Mouse (Mus musculus) regulatory T cell (primary cell): ENCODE measurements around the gene Eif2b3.

Experiments used
- in situ Hi-C: fragments of 300-600 bp; cut with MboI, MseI; formaldehyde crosslinking; loops from one replicate; pipeline ENCODE4 v1.15.1; 2025; ENCODE audit warnings: high pct_unique_total_duplicates

Gene Eif2b3

GRCm38 (mm10) chr4:117019206-117020134 is at the start of gene Eif2b3:
TSS of gene Eif2b3 (plus strand) at chr4:117019402.
- in situ Hi-C loops, result no loop called here

GRCm38 (mm10) chr4:116976503-116976902 is 42.7 kb upstream of the Eif2b3 start:
- in situ Hi-C loops, result no loop called here

DNA sequence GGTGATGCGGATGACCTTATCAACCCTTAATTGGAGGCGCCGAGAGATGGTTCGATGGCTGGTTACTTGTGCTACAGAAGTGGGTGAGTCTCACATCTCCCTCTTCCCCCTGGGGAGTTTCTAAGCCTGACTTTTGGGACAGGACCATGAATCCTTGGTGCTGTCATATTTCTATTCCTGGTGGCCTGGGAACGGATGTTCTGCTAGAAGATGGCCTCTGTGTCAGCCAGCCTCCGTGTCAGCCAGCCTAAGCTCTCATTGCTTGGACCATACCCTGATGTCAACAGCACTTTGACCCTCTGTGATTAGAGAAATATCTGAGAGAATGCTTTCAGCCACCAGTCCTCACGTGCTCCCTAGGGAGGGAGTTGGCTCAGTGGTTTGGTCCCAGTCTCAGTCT is 33.5 kb upstream of the Eif2b3 start:
- in situ Hi-C loops, result loop anchor here (5.0 kb wide), 1 partner anchor 98 kb away; no protein-coding TSS in a partner anchor

DNA sequence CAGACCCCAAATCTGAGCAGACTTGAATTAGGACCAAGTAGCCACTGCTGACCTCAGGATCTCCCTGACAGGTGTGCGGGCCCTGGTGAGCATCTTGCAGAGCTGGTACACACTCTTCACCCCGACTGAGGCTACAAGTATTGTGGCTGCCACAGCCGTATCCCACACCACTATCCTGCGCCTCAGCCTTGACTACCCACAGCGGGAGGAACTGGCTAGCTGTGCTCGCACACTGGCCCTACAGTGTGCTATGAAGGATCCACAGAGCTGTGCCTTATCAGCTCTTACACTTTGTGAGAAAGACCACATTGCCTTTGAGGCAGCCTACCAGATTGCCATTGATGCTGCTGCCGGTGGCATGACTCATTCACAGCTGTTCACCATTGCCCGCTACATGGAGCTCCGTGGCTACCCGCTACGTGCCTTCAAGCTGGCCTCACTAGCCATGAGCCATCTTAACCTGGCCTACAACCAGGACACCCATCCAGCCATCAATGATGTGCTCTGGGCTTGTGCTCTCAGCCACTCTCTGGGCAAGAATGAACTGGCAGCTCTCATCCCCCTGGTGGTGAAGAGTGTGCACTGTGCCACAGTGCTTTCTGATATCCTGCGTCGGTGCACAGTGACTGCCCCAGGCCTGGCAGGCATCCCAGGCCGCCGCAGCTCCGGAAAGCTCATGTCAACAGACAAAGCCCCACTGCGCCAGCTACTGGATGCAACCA is 32.6 kb upstream of the Eif2b3 start:
- in situ Hi-C loops, result loop anchor here (5.0 kb wide), 1 partner anchor 99 kb away; no protein-coding TSS in a partner anchor

GRCm38 (mm10) chr4:116987122-116987456 is 32.1 kb upstream of the Eif2b3 start:
- in situ Hi-C loops, result loop anchor here (5.0 kb wide), 1 partner anchor 100 kb away; no protein-coding TSS in a partner anchor

DNA sequence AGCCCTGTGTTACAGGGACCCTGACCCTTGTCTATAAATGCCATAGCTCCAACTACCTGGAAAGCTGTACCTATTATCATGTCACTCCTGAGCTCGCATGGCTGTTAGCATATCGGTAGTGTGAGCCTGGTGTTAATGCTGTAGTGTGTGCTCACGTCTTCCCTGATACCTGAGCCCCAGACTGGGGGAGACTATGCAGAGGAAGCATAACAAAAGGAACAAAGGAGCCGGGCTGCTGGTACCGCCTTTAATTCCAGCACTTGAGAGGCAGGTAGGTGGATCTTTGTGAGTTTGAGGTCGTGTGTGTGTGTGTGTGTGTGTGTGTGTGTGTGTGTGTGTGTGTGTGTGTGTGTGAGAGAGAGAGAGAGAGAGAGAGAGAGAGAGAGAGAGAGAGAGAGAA is 29.5 kb upstream of the Eif2b3 start:
- in situ Hi-C loops, result loop anchor here (5.0 kb wide), 2 partner anchors 102 to 167 kb away; partner anchors contain the start of gene Hpdl

- in situ Hi-C loops, result loop anchor here (5.0 kb wide), 1 partner anchor 169 kb away; the partner anchor contains the start of gene Hpdl
Measured at GRCm38 (mm10) chr4:116991366-116991765, 27.8 kb upstream of the Eif2b3 start.

DNA sequence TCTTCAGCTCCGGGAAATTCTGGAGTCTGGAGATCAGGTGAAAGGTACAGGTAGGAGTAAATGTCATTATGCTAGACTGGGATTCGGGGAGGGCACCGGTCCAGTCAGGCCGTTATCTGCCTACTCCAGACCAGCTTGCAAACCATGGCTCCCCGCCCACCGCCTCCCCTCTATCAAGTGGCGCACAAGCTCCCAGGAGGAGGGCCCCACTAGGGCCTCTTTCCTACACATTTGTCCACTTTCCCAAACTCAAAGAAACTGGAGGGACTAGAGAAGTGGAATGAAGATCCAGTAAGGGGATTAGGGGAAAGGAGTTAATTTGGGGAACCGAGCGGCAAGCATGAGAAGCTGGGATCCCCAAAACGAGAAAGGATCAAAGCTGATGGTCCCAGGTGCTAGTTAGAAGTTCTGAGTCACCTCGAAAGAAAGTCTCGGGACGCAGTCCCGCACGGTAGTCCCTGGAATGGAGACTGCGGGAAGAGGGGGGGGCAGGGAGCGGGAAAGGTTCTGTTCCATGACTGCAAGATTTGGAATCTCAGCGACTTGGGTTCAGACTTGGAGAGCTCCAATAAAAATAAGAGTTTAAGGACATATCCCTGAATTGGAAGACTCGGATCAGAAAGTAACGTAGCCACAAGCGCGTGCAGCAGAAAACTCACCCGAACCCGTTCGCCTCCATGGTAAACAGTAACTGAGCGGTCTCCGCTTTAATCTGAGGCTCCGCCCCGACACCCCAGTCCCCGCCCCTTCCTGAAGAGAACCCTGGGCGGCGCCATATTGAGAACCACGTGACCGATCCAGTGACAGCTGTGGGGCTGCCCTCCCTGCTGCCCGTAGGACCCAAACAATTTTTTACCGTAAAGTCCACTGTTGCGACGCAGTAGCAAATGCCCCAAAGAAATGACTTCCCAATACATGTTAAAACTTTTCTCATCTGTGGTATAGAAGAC is 25.3 kb upstream of the Eif2b3 start, which contains the start of gene Urod:
Gene Urod, minus strand, starts transcription at position 742 of the 950 bp plus-strand sequence.
- in situ Hi-C loops, result loop anchor here (5.0 kb wide), 1 partner anchor 172 kb away; the partner anchor contains the start of gene Hpdl

GRCm38 (mm10) chr4:116995131-116995797 is 23.9 kb upstream of the Eif2b3 start, which contains the start of gene Hectd3:
TSS of gene Hectd3 (plus strand) at chr4:116995317.
- in situ Hi-C loops, result loop anchor here (5.0 kb wide), 1 partner anchor 147 kb away; no protein-coding TSS in a partner anchor

DNA sequence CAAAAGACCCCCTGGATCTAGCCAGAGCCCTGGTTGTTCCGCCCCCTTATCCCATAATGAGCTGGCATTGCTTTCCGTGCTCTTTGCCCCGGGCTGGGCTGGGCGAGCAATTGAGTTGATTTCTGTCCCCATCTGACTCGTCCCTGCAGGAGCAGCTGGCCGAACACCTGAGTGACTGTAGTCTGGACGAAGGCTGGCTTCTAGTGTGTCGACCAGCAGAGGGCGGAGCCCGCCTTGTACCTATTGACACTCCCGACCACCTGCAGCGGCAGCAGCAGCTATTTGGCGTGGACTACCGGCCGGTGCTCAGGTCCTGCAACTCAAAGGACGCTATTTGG is 23.4 kb upstream of the Eif2b3 start:
- in situ Hi-C loops, result loop anchor here (5.0 kb wide), 1 partner anchor 147 kb away; no protein-coding TSS in a partner anchor

DNA sequence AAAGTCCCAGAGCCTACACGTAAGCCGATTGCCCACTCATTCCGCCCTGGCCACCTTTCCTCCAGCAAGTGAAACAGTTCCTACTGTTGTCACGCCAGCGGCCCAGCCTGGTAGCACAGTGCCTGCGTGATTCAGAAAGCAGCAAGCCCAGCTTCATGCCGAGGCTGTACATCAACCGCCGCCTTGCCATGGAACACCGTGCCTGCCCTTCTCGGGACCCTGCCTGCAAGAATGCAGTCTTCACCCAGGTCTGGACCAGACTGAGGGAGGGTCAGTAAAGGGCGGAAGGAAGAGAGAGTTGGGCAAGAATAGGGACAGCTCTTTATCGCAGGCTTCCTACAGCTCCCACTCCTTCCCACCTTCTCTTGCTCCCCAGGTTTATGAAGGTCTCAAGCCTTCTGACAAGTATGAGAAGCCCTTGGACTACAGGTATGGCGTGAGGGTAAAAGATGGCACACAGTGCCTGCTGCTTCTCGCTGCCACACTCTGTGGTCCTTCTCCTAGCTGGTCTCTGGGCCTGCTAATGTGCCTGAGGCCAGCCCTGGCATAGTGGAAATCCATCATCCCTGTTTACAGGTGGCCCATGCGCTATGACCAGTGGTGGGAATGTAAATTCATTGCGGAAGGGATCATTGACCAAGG is 19.6 kb upstream of the Eif2b3 start:
- in situ Hi-C loops, result loop anchor here (5.0 kb wide), 1 partner anchor 143 kb away; no protein-coding TSS in a partner anchor

GRCm38 (mm10) chr4:117001957-117002356 is 17.2 kb upstream of the Eif2b3 start:
- in situ Hi-C loops, result no loop called here

DNA sequence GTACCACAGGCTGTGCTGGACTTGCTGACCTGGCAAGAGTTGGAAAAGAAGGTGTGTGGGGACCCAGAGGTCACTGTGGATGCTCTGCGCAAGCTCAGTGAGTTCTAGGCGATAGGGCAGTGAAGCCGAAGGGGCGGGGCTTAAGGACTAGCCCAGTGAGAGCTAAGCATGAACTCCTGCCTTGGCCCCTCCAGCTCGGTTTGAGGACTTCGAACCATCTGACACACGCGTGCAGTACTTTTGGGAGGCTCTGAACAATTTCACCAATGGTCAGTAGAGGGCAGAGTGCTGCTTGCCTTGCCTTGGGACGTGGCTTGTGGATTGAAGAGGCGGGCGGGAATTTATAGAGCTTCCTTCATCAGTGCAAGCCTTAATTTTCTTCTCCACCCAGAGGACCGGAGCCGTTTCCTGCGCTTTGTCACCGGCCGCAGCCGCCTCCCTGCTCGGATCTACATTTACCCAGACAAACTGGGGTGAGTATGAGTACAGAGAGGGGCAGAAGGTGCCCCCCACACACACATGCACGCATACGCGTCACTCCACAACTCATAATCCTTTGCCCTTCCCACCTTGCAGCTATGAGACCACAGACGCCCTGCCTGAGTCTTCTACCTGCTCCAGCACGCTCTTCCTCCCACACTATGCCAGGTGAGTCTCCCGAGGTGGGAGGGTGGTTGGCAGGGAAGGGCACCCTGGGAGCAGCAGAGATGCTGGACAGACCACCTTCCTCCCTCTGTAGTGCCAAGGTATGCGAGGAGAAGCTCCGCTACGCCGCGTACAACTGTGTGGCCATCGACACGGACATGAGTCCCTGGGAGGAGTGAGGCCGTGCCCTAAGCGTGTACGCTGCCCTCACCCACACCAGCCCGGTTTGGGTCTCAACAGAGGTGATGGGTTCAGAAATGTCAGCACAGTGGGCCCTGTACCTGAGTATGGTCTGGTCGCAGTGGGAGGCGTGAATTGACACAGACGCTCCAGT is 16.4 kb upstream of the Eif2b3 start:
- in situ Hi-C loops, result no loop called here

DNA sequence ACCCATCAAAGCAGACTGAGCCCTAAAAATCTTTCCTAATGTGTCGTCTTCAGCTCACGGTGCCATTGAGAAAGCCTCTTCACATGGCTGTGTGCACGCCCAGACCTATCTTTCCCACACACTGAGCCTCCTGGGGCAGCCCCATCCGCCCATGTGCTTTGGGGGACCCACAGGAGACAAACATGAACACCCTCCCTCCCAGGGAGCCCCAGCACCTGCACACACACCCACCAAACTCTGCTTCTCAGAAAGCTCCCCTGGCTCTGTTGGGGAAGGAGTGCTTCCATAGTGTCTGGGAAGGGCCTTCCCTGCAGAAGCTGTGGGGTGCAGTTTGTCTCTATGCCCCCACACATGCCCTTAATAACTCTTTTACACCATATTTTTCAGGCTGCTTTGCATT is 14.6 kb upstream of the Eif2b3 start:
- in situ Hi-C loops, result no loop called here

DNA sequence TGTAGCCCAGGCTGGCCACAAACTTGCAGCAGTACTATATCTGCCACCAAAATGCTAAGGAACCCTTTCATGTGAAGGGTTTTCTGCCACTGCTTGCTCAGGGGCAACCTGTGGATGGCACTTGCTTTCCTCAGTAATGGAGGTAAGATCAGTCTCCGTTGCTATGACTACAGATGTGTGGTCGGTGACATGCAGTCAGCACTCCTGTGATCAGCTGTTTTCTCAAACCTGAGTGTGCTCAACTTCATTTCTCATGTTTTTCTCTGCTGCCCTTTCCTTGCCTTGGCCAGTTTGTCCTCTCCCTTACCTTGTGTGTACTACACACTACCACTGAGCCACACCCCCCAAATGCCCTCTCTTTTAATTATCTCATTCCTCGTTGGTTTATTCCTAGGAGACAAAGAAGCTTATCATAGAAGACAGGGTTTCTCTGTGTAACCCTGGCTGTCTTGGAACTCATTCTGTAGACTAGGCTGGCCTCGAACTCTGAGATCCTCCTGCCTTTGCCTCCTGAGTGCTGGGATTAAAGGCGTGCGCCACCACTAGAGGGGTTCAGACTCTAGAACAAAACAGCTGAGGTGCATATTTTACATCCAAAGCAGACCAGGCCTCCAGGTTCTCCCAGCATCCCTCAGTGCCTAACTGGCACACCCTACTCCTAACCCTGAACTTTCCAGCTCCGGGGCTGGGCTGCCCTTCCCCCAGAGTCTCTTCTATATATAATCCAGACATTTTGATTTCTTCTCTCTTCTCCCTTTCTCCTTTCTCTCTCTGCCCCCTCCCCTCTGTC is 13.4 kb upstream of the Eif2b3 start:
- in situ Hi-C loops, result no loop called here

GRCm38 (mm10) chr4:117007058-117007457 is 12.1 kb upstream of the Eif2b3 start:
- in situ Hi-C loops, result no loop called here

DNA sequence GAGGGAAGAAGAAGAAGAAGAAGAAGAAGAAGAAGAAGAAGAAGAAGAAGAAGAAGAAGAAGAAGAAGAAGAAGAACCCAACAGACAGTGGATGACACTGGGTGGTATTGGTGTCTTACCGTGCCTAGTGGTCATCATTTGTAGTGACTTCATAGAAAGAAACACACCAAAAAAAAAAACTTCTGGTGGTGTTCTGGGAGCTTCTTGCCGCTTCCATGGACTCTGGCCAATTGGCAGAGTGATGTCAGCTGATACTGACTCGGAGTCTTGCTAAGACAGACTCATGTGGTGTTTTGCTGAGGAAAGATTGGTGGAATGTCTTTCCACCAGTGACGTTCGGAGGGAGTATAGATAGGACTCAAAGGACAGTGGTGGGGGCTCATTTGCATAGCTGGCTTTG is 9.0 kb upstream of the Eif2b3 start:
- in situ Hi-C loops, result no loop called here

- in situ Hi-C loops, result no loop called here
Measured at GRCm38 (mm10) chr4:117013596-117013995, 5.6 kb upstream of the Eif2b3 start.
